Mouse (Mus musculus): ENCODE measurements around the gene Cadps2.

GRCm38 (mm10) chr6:23637081-23637480 lies 202.1 kb downstream of the Cadps2 start:
- TF ChIP-seq MAX (IDR thresholded peaks at IDR 0.05; ENCODE audit: low read length) = no peak
- no peak for TF ChIP-seq MAZ (IDR thresholded peaks at IDR 0.05; ENCODE audit: low read depth, low read length)
- no peak for TF ChIP-seq UBTF (IDR thresholded peaks at IDR 0.05; ENCODE audit: low read depth, low read length)
- TF ChIP-seq HCFC1 (IDR thresholded peaks at IDR 0.05; ENCODE audit: low read depth, low read length) = no peak
- no peak for TF ChIP-seq CTCF (conservative IDR thresholded peaks at IDR 0.05 in 1 of 2, IDR thresholded peaks at IDR 0.05 in 1 of 2; ENCODE audit: low read depth in 2 of 2, low read length in 2 of 2)
- TF ChIP-seq TCF12 (IDR thresholded peaks at IDR 0.05; ENCODE audit: low read depth, low read length) = no peak
- no peak for TF ChIP-seq POLR2A (IDR thresholded peaks at IDR 0.05; ENCODE audit: low read depth, low read length)
- TF ChIP-seq JUND (conservative IDR thresholded peaks at IDR 0.05; ENCODE audit: low read depth, low read length) = no peak
- TF ChIP-seq NELFE (IDR thresholded peaks at IDR 0.05; ENCODE audit: low read depth, low read length) = no peak
- no peak for TF ChIP-seq RAD21 (IDR thresholded peaks at IDR 0.05; ENCODE audit: low read depth, low read length)
- no peak for TF ChIP-seq EP300 (IDR thresholded peaks at IDR 0.05; ENCODE audit: low read length)
- no peak for TF ChIP-seq POLR2AphosphoS2 (IDR thresholded peaks at IDR 0.05; ENCODE audit: low read depth, low read length)
- TF ChIP-seq ETS1 (conservative IDR thresholded peaks at IDR 0.05; ENCODE audit: low read depth, low read length) = no peak

Data from CH12.LX (cell line).